Mouse (Mus musculus) G1E-ER4 (cell line): ENCODE measurements around the gene Mrps21. TPM values are rescaled to one million over a fixed set of nuclear protein-coding genes. Genes with fewer than 3 reads are reported as not detected.
"Not testable (repeated sequence)": the region's sequence is repeated elsewhere in the genome, so short reads cannot be mapped to it uniquely, and the experiment has no call there.

Experiments
- GATA1 ChIP-seq: IDR thresholded peaks from one replicate; pipeline ENCODE4 v1.8.0; 2012; ENCODE audit warnings: low read length, inconsistent platforms
- polyA plus RNA-seq: library from polyadenylated mRNA; stranded (reverse); fragments of >175 nt; gene quantifications from 2 replicates; pipeline ENCODE4 v1.2.3, GENCODE M21; 2012

The Mrps21 gene
- polyA plus RNA-seq, 1 experiment: 23.8 TPM

- TF ChIP-seq GATA1: not testable (repeated sequence)
These were observed 22.4 kb upstream of the Mrps21 start, which contains the start of gene Aph1a for GRCm38 (mm10) chr3:95893606-95894316. Gene Aph1a (plus strand): TSS chr3:95893969.

GRCm38 (mm10) chr3:95893126-95893525 is 21.8 kb upstream of the Mrps21 start:
- no peak for TF ChIP-seq GATA1

- no peak for TF ChIP-seq GATA1
These were observed 21.0 kb upstream of the Mrps21 start for GRCm38 (mm10) chr3:95892066-95893052.

- no peak for TF ChIP-seq GATA1
These were observed 20.1 kb upstream of the Mrps21 start, which contains the start of gene BC028528 for GRCm38 (mm10) chr3:95891211-95892065. Gene BC028528 (minus strand): TSS chr3:95892005.

- no peak for TF ChIP-seq GATA1
These were observed 18.3 kb upstream of the Mrps21 start for GRCm38 (mm10) chr3:95889664-95890063.

- no peak for TF ChIP-seq GATA1
These were observed 16.3 kb upstream of the Mrps21 start for GRCm38 (mm10) chr3:95887596-95887995.

GRCm38 (mm10) chr3:95884400-95884799 is 13.1 kb upstream of the Mrps21 start:
- no peak for TF ChIP-seq GATA1

- no peak for TF ChIP-seq GATA1
These were observed 11.6 kb upstream of the Mrps21 start for GRCm38 (mm10) chr3:95882816-95883425.

GRCm38 (mm10) chr3:95881979-95882815 is 10.9 kb upstream of the Mrps21 start, which contains the start of gene Ciart:
Gene Ciart (minus strand): TSS chr3:95882251.
- no peak for TF ChIP-seq GATA1

GRCm38 (mm10) chr3:95879063-95879462 is 7.7 kb upstream of the Mrps21 start:
- TF ChIP-seq GATA1: no peak

- TF ChIP-seq GATA1: no peak
These were observed 729 bp upstream of the Mrps21 start for GRCm38 (mm10) chr3:95872048-95872447.

- TF ChIP-seq GATA1: no peak
These were observed 343 bp downstream of the Mrps21 start for GRCm38 (mm10) chr3:95870976-95871375.

GRCm38 (mm10) chr3:95867408-95867807 is 3.9 kb downstream of the Mrps21 start:
- TF ChIP-seq GATA1: no peak

- no peak for TF ChIP-seq GATA1
These were observed 5.2 kb downstream of the Mrps21 start for GRCm38 (mm10) chr3:95866071-95866470.
